Mouse (Mus musculus): ENCODE measurements around the gene Atp2b1. TPM values are rescaled to one million over a fixed set of nuclear protein-coding genes. Genes with fewer than 3 reads are reported as not detected.

Gene Atp2b1
- polyA plus RNA-seq, 1 experiment from 2014 or later = 86.3 TPM

- WGBS = 58% methylated on average over 6 of the region's 6 CpGs
- Histone ChIP-seq H3K27ac (replicated peaks in 1 of 2; ENCODE audit: control insufficient read depth in 1 of 2, insufficient read depth in 1 of 2, low read depth in 2 of 2, low read length in 2 of 2) (no peak overlapping the region), H3K9me3 (ENCODE audit: control insufficient read depth, low read length) (no peaks in the 10 kb centered on the region), H3K36me3 (ENCODE audit: control insufficient read depth, insufficient read depth, low read length) (peaks cover 3% of the 10 kb centered on the region; the same call in 1 of the 2 replicates), H3K4me2 (ENCODE audit: low read length) (no peak overlapping the region), H3K9ac (ENCODE audit: low read length) (no peak overlapping the region), H3K27me3 (ENCODE audit: control insufficient read depth, insufficient read depth, low read length) (no peaks in the 10 kb centered on the region), H3K4me1 (ENCODE audit: control insufficient read depth in 2 of 2, insufficient read depth in 2 of 2, low read length in 2 of 2) (peaks cover 6 to 28% of the 10 kb centered on the region in 2 experiments), H3K4me3 (ENCODE audit: control insufficient read depth in 1 of 2, insufficient read depth in 1 of 2, low read depth in 1 of 2, low read length in 2 of 2) (no peak overlapping the region)
- no peak for ATAC-seq (ENCODE audit: insufficient number of reproducible peaks, insufficient read depth, low FRiP score, low read depth)
Observed at GRCm38 (mm10) chr10:98975611-98976010, 61.4 kb downstream of the Atp2b1 start.

- no peak overlapping the region for H3K27ac ChIP-seq (replicated peaks in 1 of 2; ENCODE audit: control insufficient read depth in 1 of 2, insufficient read depth in 1 of 2, low read depth in 2 of 2, low read length in 2 of 2)
- no peaks in the 10 kb centered on the region for H3K27me3 ChIP-seq (ENCODE audit: control insufficient read depth, insufficient read depth, low read length)
- WGBS = 76% methylated on average over 6 of the region's 6 CpGs
- no peak for ATAC-seq (ENCODE audit: insufficient number of reproducible peaks, insufficient read depth, low FRiP score, low read depth)
- H3K9me3 ChIP-seq (ENCODE audit: control insufficient read depth, low read length) = no peaks in the 10 kb centered on the region
- no peak overlapping the region for H3K9ac ChIP-seq (ENCODE audit: low read length)
- H3K36me3 ChIP-seq (ENCODE audit: control insufficient read depth, insufficient read depth, low read length) = peaks cover 7% of the 10 kb centered on the region
- H3K4me2 ChIP-seq (ENCODE audit: low read length) = no peak overlapping the region
- no peak overlapping the region for H3K4me3 ChIP-seq (ENCODE audit: control insufficient read depth in 1 of 2, insufficient read depth in 1 of 2, low read depth in 1 of 2, low read length in 2 of 2)
- peaks cover 6 to 28% of the 10 kb centered on the region in 2 experiments for H3K4me1 ChIP-seq (ENCODE audit: control insufficient read depth in 2 of 2, insufficient read depth in 2 of 2, low read length in 2 of 2)
Observed at GRCm38 (mm10) chr10:98976877-98977494, 62.8 kb downstream of the Atp2b1 start.

DNA sequence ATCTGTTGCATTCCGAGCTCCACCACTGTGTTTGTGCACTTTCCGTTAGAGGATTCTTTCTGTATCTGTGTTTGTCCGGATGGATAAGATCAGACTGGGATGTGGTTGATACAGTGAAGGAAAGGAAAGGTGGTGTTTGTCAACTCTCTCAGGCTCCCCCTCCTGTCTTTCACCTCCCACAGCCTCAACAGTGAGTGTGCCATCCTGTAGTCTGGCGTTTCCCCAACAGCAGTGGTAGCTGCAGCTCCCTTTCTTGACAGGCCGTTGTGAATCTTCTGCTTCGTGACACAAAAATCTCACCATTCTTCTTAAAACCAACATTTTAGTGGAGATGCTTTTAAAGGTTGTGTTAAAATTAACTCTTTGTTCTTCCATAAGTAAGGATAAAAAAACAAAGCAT, 64.6 kb downstream of the Atp2b1 start:
- Histone ChIP-seq H3K9me3 (ENCODE audit: control insufficient read depth, low read length) (no peaks in the 10 kb centered on the region), H3K9ac (ENCODE audit: low read length) (no peak overlapping the region), H3K4me1 (ENCODE audit: control insufficient read depth in 2 of 2, insufficient read depth in 2 of 2, low read length in 2 of 2) (peaks cover 6 to 24% of the 10 kb centered on the region in 2 experiments), H3K36me3 (ENCODE audit: control insufficient read depth, insufficient read depth, low read length) (peaks cover 10% of the 10 kb centered on the region; the same call in 1 of the 2 replicates), H3K27me3 (ENCODE audit: control insufficient read depth, insufficient read depth, low read length) (no peaks in the 10 kb centered on the region), H3K4me2 (ENCODE audit: low read length) (no peak overlapping the region), H3K4me3 (ENCODE audit: control insufficient read depth in 1 of 2, insufficient read depth in 1 of 2, low read depth in 1 of 2, low read length in 2 of 2) (no peak overlapping the region), H3K27ac (replicated peaks in 1 of 2; ENCODE audit: control insufficient read depth in 1 of 2, insufficient read depth in 1 of 2, low read depth in 2 of 2, low read length in 2 of 2) (no peak overlapping the region)
- ATAC-seq (ENCODE audit: insufficient number of reproducible peaks, insufficient read depth, low FRiP score, low read depth) = no peak
- WGBS = 51% methylated on average over 6 of the region's 6 CpGs

DNA sequence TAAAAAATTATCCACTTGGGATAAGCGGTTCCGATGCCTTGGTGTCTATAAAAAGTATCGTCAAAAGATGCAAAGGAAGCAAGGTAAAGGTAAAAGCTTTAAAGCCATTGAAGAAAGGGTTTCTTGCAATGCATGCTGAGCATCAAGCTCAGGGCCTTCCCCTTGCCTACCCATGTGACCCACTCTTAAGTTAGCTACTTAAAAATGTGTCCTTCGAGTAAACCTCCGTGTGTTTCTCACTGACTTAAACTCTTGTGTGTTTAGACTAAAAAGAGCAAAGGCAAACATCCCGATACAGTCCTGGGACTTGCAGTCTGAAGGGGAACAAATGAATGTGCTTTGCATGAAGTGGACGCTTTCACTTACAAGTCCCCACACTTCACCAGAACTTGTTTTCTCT, 65.1 kb downstream of the Atp2b1 start:
- Histone ChIP-seq H3K36me3 (ENCODE audit: control insufficient read depth, insufficient read depth, low read length) (peaks cover 10% of the 10 kb centered on the region; the same call in 1 of the 2 replicates), H3K4me1 (ENCODE audit: control insufficient read depth in 2 of 2, insufficient read depth in 2 of 2, low read length in 2 of 2) (peaks cover 6 to 24% of the 10 kb centered on the region in 2 experiments), H3K9ac (ENCODE audit: low read length) (no peak overlapping the region), H3K4me2 (ENCODE audit: low read length) (no peak overlapping the region), H3K9me3 (ENCODE audit: control insufficient read depth, low read length) (no peaks in the 10 kb centered on the region), H3K4me3 (ENCODE audit: control insufficient read depth in 1 of 2, insufficient read depth in 1 of 2, low read depth in 1 of 2, low read length in 2 of 2) (no peak overlapping the region), H3K27me3 (ENCODE audit: control insufficient read depth, insufficient read depth, low read length) (no peaks in the 10 kb centered on the region), H3K27ac (replicated peaks in 1 of 2; ENCODE audit: control insufficient read depth in 1 of 2, insufficient read depth in 1 of 2, low read depth in 2 of 2, low read length in 2 of 2) (no peak overlapping the region)
- no peak for ATAC-seq (ENCODE audit: insufficient number of reproducible peaks, insufficient read depth, low FRiP score, low read depth)
- WGBS = 74% methylated on average over 7 of the region's 7 CpGs

DNA sequence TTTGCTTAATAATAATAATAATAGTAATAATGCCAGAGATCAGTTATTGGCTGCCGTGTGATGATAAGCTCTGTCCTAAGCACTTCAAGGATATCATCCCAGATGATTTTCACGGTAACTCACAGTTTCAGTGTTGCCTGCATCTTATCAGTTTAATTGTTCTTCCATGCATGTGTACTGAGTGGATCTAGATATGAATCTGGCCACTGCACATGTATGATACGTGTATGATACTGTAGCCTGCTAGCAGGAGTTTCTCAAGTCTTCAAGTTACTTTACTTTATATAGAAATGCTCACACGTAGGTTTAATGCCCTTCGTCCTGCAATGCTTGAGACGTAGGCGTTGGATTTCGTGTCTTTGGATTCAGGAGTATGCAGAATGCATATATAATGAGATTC, 65.7 kb downstream of the Atp2b1 start:
- Histone ChIP-seq H3K9ac (ENCODE audit: low read length) (no peak overlapping the region), H3K4me2 (ENCODE audit: low read length) (no peak overlapping the region), H3K9me3 (ENCODE audit: control insufficient read depth, low read length) (no peaks in the 10 kb centered on the region), H3K36me3 (ENCODE audit: control insufficient read depth, insufficient read depth, low read length) (peaks cover 15% of the 10 kb centered on the region; the same call in 1 of the 2 replicates), H3K4me3 (ENCODE audit: control insufficient read depth in 1 of 2, insufficient read depth in 1 of 2, low read depth in 1 of 2, low read length in 2 of 2) (no peak overlapping the region), H3K27ac (replicated peaks in 1 of 2; ENCODE audit: control insufficient read depth in 1 of 2, insufficient read depth in 1 of 2, low read depth in 2 of 2, low read length in 2 of 2) (no peak overlapping the region), H3K4me1 (ENCODE audit: control insufficient read depth in 2 of 2, insufficient read depth in 2 of 2, low read length in 2 of 2) (peaks cover 6 to 29% of the 10 kb centered on the region in 2 experiments), H3K27me3 (ENCODE audit: control insufficient read depth, insufficient read depth, low read length) (no peaks in the 10 kb centered on the region)
- ATAC-seq (ENCODE audit: insufficient number of reproducible peaks, insufficient read depth, low FRiP score, low read depth) = no peak
- 85% methylated on average over 8 of the region's 8 CpGs for WGBS

DNA sequence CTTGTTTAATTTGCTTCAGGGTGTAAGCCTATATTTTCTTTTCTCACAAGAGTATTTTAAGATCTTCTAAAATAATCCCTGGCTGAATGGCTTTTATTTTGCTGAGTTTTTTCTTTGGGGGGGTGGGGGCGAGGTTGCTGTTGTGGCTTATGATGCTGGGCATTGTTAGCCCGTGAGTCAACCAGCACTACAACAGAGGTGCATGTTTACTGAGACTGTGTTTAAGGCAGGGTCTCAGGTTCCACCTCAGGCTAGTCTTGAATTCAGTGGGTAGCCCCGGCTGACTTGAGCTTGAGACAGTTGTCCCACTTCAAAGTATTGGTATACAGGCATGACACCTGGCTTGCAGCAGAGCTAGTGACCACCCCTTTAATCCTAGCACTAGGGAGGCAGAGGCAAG, 77.8 kb downstream of the Atp2b1 start:
- Histone ChIP-seq H3K4me2 (ENCODE audit: low read length) (no peak overlapping the region), H3K27ac (replicated peaks in 1 of 2; ENCODE audit: control insufficient read depth in 1 of 2, insufficient read depth in 1 of 2, low read depth in 2 of 2, low read length in 2 of 2) (no peak overlapping the region), H3K27me3 (ENCODE audit: control insufficient read depth, insufficient read depth, low read length) (no peaks in the 10 kb centered on the region), H3K9ac (ENCODE audit: low read length) (no peak overlapping the region), H3K9me3 (ENCODE audit: control insufficient read depth, low read length) (no peaks in the 10 kb centered on the region), H3K36me3 (ENCODE audit: control insufficient read depth, insufficient read depth, low read length) (peaks cover 78% of the 10 kb centered on the region), H3K4me1 (ENCODE audit: control insufficient read depth in 2 of 2, insufficient read depth in 2 of 2, low read length in 2 of 2) (no peaks in the 10 kb centered on the region), H3K4me3 (ENCODE audit: control insufficient read depth in 1 of 2, insufficient read depth in 1 of 2, low read depth in 1 of 2, low read length in 2 of 2) (no peak overlapping the region)
- 83% methylated on average over 3 of the region's 3 CpGs for WGBS
- no peak for ATAC-seq (ENCODE audit: insufficient number of reproducible peaks, insufficient read depth, low FRiP score, low read depth)

- WGBS = 72% methylated on average over 8 of the region's 8 CpGs
- H3K4me3 ChIP-seq (ENCODE audit: control insufficient read depth in 1 of 2, insufficient read depth in 1 of 2, low read depth in 1 of 2, low read length in 2 of 2) = no peak overlapping the region
- H3K27me3 ChIP-seq (ENCODE audit: control insufficient read depth, insufficient read depth, low read length) = no peaks in the 10 kb centered on the region
- H3K36me3 ChIP-seq (ENCODE audit: control insufficient read depth, insufficient read depth, low read length) = peaks cover 79% of the 10 kb centered on the region
- ATAC-seq (ENCODE audit: insufficient number of reproducible peaks, insufficient read depth, low FRiP score, low read depth) = no peak
- H3K4me1 ChIP-seq (ENCODE audit: control insufficient read depth in 2 of 2, insufficient read depth in 2 of 2, low read length in 2 of 2) = no peaks in the 10 kb centered on the region
- H3K9ac ChIP-seq (ENCODE audit: low read length) = no peak overlapping the region
- H3K27ac ChIP-seq (replicated peaks in 1 of 2; ENCODE audit: control insufficient read depth in 1 of 2, insufficient read depth in 1 of 2, low read depth in 2 of 2, low read length in 2 of 2) = no peak overlapping the region
- no peak overlapping the region for H3K4me2 ChIP-seq (ENCODE audit: low read length)
- H3K9me3 ChIP-seq (ENCODE audit: control insufficient read depth, low read length) = no peaks in the 10 kb centered on the region
Observed at GRCm38 (mm10) chr10:98993186-98993585, 79.0 kb downstream of the Atp2b1 start.

Data from heart, embryonic 14.5 days (tissue).